ENCODE assay signal across 8 mouse cellular contexts in the genomic region with DNA sequence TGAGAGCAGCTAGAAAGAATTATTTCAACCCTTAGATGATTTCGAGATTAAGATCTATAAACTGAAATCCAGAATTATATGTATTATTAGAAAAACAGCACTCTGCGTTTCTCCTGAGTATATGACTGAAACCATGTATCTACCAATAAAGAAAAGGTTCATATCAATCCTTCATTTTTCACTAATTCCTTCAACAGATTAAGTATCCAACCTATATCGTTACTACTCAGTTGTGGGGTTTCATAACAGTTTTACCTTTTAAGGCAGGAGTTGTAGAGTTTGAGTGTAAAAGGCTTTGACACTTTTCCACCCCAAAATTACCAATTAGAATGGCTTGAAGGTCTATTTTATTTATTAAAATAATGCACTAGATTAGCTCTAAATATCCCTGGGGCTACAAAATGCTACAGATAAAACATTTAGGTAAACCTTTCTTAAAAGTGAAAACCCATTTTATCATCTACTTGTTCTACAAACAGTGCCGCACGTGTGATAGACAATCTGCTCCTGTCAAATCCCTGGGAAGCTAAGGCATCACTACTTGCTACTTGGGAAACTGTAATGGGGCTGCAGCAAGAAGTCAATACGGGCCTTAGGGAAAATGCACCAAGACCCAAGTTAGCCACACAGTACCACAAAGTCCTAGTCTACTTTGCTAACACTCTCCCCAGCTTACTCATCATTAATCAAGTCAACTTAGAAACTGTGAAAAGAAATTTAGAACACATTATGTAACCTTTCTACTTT. TPM values are rescaled to one million over a fixed set of nuclear protein-coding genes. Genes with fewer than 3 reads are reported as not detected.
DNase-seq lines count a peak whose midpoint lies in the region; ATAC-seq and TF ChIP-seq lines count a peak whose summit lies in the region.

No protein-coding gene starts in this region.

- no peak overlapping the region for H3K27ac ChIP-seq in layer of hippocampus, adult 2 months

- TF ChIP-seq CTCF in layer of hippocampus, adult 2 months (conservative IDR thresholded peaks at IDR 0.05), result no peak
- TF ChIP-seq CTCF in brain, embryonic 14.5 days (IDR thresholded peaks at IDR 0.05; ENCODE audit: borderline replicate concordance, extremely low read depth, insufficient read depth, insufficient read length), result no peak

- intact Hi-C loops in gastrocnemius, postnatal 14 days (cut with DNase I; ENCODE audit: low total_unique reads), result no loop called here

- no peak for ATAC-seq in CD4-positive, CD25-positive, alpha-beta regulatory T cell, adult 4 months

- TF ChIP-seq POLR2A in brain, embryonic 14.5 days (IDR thresholded peaks at IDR 0.05; ENCODE audit: borderline replicate concordance, extremely low read depth, insufficient read depth, insufficient read length, poor library complexity, severe bottlenecking), result no peak

- peak overlapping the region; percentile 98 for H3K4me3 ChIP-seq in layer of hippocampus, adult 2 months

- no peak for DNase-seq in layer of hippocampus, adult 2 months (ENCODE audit: low spot score in 2 of 2)
- DNase-seq in layer of hippocampus, adult 9-11 months, result no peak
- DNase-seq in brain, embryonic 14.5 days (ENCODE audit: low read depth), result peak; percentile 2
- DNase-seq in induced T-regulatory cell, adult 2 months (ENCODE audit: low read depth), result peak; percentile 34
- DNase-seq in naive thymus-derived CD4-positive, alpha-beta T cell, adult 2 months (ENCODE audit: low read depth), result peak; percentile 10
- DNase-seq in ovary, postnatal 10 days (ENCODE audit: low spot score), result no peak
- no peak for DNase-seq in gastrocnemius, postnatal 14 days

RNA-seq across cellular contexts. Expression of a gene that starts 2.1 kb away (rescaled TPM):
- 100 to 1,000 TPM; 105 to 106 TPM for total RNA-seq in layer of hippocampus, adult 2 months (2021)
- polyA plus RNA-seq in brain, embryonic 14.5 days (2012; rRNA removed), result 56.2 and 90.5 TPM in 2 replicates
- polyA plus RNA-seq in CD4-positive, CD25-positive, alpha-beta regulatory T cell, adult 4 months (2017; shearing (Covaris generic)), result 100 to 1,000 TPM; 110 to 125 TPM
- 10 to 100 TPM; 84.4 to 88.4 TPM for total RNA-seq in gastrocnemius, postnatal 14 days (2021)

RNA-seq across cellular contexts. Expression of a gene that starts 23.0 kb away (rescaled TPM):
- 10 to 100 TPM; 42.7 to 47.7 TPM for total RNA-seq in layer of hippocampus, adult 2 months (2021)
- polyA plus RNA-seq in brain, embryonic 14.5 days (2012; rRNA removed), result 28.9 and 31.2 TPM in 2 replicates
- 10 to 100 TPM; 56.0 to 64.3 TPM for polyA plus RNA-seq in CD4-positive, CD25-positive, alpha-beta regulatory T cell, adult 4 months (2017; shearing (Covaris generic))
- total RNA-seq in gastrocnemius, postnatal 14 days (2021), result 10 to 100 TPM in 1 of 2 experiments, 1 to 10 TPM in 1; 8.3 to 11.3 TPM

RNA-seq across cellular contexts. Expression of a gene that starts 32.6 kb away (rescaled TPM):
- 10 to 100 TPM; 14.8 to 16.8 TPM for total RNA-seq in layer of hippocampus, adult 2 months (2021)
- 16.1 and 22.9 TPM in 2 replicates for polyA plus RNA-seq in brain, embryonic 14.5 days (2012; rRNA removed)
- 1 to 10 TPM in 1 of 2 experiments, under 1 TPM in 1; 0.79 to 1.2 TPM for polyA plus RNA-seq in CD4-positive, CD25-positive, alpha-beta regulatory T cell, adult 4 months (2017; shearing (Covaris generic))
- under 1 TPM; 0.18 to 0.31 TPM for total RNA-seq in gastrocnemius, postnatal 14 days (2021)

Comparison
In these comparisons a context has a peak if more than half of its experiments do, and no peak if none do; other contexts are left out.
1. DNase-seq: peak in brain, embryonic 14.5 days (single experiment), induced T-regulatory cell, adult 2 months (single experiment) and naive thymus-derived CD4-positive, alpha-beta T cell, adult 2 months (single experiment); none in layer of hippocampus, adult 2 months (0 of 2), layer of hippocampus, adult 9-11 months (single experiment), ovary, postnatal 10 days (single experiment) and gastrocnemius, postnatal 14 days (single experiment).
2. RNA of a gene that starts 32.6 kb away (total RNA-seq): 14.8 to 16.8 TPM in layer of hippocampus, adult 2 months; 0.18 to 0.31 TPM in gastrocnemius, postnatal 14 days; every median in the first group is over 10 times any median in the second.